Mouse (Mus musculus) stomach, adult 2 months (tissue): ENCODE data around the gene Gm11756. TPM values are rescaled to one million over a fixed set of nuclear protein-coding genes. Genes with fewer than 3 reads are reported as not detected.

Experiments
- polyA plus RNA-seq: library from polyadenylated mRNA; depleted of rRNA; stranded (reverse); fragments of >200 nt; gene quantifications from 2 replicates; pipeline ENCODE4 v1.2.3, GENCODE M21; 2012; rRNA removed

The Gm11756 gene
- polyA plus RNA-seq = not detected in 2 replicates

DNA sequence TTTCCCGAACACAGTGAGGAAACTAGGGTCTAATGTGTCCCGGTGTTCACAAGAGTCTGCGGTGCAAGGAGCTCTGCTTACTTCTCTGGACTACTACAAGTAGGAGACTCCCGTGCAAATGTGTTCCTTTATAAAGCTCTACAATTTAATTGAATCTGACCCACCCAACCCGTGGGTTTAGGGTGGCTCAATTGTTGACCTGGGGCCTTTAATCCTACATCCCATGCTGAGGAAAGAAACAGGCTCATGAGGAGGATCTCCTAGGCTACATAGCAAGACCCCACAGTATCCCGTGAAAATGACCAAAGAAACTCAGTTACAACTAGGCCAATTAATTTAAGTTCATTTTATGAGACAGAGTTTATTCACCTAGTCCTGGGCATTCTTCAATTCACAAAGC lies at the start of gene Gm11756:
Gene Gm11756 (minus strand): TSS at position 101 of the 400 bp plus-strand sequence.

GRCm38 (mm10) chr4:73950375-73950896 lies 29.9 kb upstream of the Gm11756 start, which contains the start of gene 2310002L09Rik:
2310002L09Rik (minus strand) TSS chr4:73950846.

GRCm38 (mm10) chr4:73905853-73906252 lies 14.7 kb downstream of the Gm11756 start, which contains the start of gene Gm13871:
Gm13871 (minus strand) TSS chr4:73905953.

DNA sequence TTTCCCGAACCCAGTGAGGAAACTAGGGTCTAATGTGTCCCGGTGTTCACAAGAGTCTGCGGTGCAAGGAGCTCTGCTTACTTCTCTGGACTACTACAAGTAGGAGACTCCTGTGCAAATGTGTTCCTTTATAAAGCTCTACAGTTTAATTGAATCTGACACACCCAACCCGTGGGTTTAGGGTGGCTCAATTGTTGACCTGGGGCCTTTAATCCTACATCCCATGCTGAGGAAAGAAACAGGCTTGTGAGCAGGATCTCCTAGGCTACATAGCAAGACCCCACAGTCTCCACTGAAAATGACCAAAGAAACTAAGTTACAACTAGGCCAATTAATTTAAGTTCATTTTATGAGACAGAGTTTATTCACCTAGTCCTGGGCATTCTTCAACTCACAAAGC lies 29.5 kb downstream of the Gm11756 start, which contains the start of gene Gm11757:
Gene Gm11757 (minus strand): TSS at position 101 of the 400 bp plus-strand sequence.

DNA sequence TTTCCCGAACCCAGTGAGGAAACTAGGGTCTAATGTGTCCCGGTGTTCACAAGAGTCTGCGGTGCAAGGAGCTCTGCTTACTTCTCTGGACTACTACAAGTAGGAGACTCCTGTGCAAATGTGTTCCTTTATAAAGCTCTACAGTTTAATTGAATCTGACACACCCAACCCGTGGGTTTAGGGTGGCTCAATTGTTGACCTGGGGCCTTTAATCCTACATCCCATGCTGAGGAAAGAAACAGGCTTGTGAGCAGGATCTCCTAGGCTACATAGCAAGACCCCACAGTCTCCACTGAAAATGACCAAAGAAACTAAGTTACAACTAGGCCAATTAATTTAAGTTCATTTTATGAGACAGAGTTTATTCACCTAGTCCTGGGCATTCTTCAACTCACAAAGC lies 44.4 kb downstream of the Gm11756 start, which contains the start of gene Gm11758:
Gene Gm11758 (minus strand): TSS at position 101 of the 400 bp plus-strand sequence.

Other genes starting within 250 kb of the Gm11756 start
- not detected in 2 replicates for gene Gm428, start 237.2 kb downstream of the Gm11756 start, polyA plus RNA-seq
- gene Rasef, start 129.8 kb downstream of the Gm11756 start, polyA plus RNA-seq = 7.2 and 8.2 TPM in 2 replicates
- not detected in 2 replicates for gene Gm11758, start 44.5 kb downstream of the Gm11756 start, polyA plus RNA-seq
- gene Gm11757, start 29.6 kb downstream of the Gm11756 start, polyA plus RNA-seq = not detected in 2 replicates
- gene Gm13871, start 14.8 kb downstream of the Gm11756 start, polyA plus RNA-seq = not detected in 2 replicates
- gene 2310002L09Rik, start 30.1 kb upstream of the Gm11756 start, polyA plus RNA-seq = 0.25 TPM in 1 of 2 replicates, not detected in the other
- gene Frmd3, start 92.7 kb upstream of the Gm11756 start, polyA plus RNA-seq = 0.04 and 0.08 TPM in 2 replicates